Mouse (Mus musculus) common myeloid progenitor, adult 5-6 weeks (primary cell): ENCODE data around the gene Mpp2. TPM values are rescaled to one million over a fixed set of nuclear protein-coding genes. Genes with fewer than 3 reads are reported as not detected.

Experiments
- ATAC-seq: replicated peaks from 2 replicates; pipeline ENCODE4 v1.8.0; 2016; ENCODE audit warnings: low read depth, mild to moderate bottlenecking, moderate TSS enrichment, inconsistent platforms; ENCODE audit not compliant: poor library complexity, severe bottlenecking
- total RNA-seq: library from RNA; stranded (forward); fragments of 200-1000, 187-1606 nt; gene quantifications from 2 replicates; pipeline ENCODE4 v1.2.3, GENCODE M21; 2017

The Mpp2 gene
- total RNA-seq, 1 experiment from 2014 or later = 0.50 TPM

GRCm38 (mm10) chr11:102073722-102074121 is 14.6 kb downstream of the Mpp2 start:
- no peak for ATAC-seq

GRCm38 (mm10) chr11:102072729-102073128 is 15.6 kb downstream of the Mpp2 start:
- no peak for ATAC-seq

GRCm38 (mm10) chr11:102070426-102070825 is 17.9 kb downstream of the Mpp2 start:
- no peak for ATAC-seq

GRCm38 (mm10) chr11:102069633-102070032 is 18.7 kb downstream of the Mpp2 start:
- ATAC-seq = no peak

GRCm38 (mm10) chr11:102068969-102069368 is 19.3 kb downstream of the Mpp2 start:
- ATAC-seq = peak; percentile 50; the same call in 1 of the 2 replicates

DNA sequence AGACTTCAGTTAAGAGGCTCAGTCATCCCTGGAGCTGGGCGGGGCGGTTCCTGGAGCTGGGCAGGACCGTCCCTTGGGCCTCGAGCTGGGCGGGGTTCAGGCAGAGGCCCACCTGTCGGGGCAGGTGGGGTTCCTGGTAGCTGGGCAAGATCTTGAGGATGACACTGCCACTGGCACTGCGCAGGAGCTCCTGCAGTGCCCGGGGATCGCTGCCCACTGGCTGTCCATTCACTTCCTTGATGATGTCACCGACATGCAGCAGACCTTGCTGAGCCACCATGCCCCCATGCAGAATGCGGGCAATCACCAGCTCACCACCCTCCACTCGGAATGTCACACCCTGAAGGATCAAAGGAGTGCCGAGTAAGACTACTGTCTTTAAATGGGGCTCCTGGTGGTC is 25.2 kb downstream of the Mpp2 start:
- ATAC-seq = no peak

- ATAC-seq = no peak
Measured at GRCm38 (mm10) chr11:102061941-102062473, 26.3 kb downstream of the Mpp2 start.

DNA sequence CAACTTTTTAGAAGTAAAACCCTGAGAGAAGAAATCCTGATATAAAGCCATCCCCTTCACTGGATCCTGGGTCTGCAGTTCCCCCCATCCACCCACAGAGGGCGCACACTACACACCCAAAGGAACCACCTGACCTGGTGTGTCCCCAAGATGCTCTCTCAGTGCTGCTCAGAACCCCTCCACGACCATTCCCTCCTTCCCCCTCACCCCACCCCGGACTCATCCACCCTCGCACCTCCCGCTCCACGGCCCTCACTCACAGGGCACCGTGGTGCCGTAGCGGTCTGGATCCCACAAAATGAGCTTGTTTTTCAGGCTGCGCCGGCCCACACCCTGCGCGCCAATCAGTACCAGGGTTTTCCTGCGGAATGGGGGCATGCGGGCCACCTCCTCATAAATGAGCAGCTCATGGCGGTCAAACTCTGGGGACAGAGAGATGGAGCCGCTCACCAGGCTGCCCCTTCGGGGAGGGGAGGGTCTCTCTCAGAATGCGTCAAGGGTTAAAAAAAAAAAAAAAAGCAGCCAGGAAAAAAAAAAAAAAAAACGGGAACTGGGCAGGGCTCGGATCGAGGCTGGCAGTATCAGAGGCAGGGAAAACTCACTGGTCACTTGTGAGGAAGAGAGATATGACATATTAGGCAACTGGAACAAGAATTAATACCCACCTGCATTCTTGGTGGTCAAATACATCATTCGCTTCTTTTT is 26.9 kb downstream of the Mpp2 start:
- ATAC-seq = peak; percentile 87

GRCm38 (mm10) chr11:102053847-102054246 is 34.5 kb downstream of the Mpp2 start:
- peak; percentile 63; the same call in 1 of the 2 replicates for ATAC-seq

DNA sequence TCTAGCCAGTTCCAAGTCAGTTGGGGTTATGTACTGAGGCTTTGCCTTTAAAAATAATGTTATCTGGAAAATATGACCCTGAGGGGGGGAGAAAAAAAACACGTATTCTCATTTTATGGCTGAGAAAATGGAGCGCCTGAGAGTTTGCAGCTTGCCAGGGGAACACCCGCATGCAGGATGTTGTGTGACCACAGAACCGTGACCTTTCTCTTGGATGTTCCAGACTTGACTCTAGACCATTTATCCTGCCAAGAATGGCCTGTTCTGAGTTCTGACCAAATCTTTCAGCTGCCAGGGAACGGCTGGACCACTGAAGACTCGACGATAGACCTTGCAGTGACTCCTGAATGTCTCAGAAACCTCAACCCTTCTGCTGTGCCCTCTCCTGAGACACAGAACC is 35.1 kb downstream of the Mpp2 start:
- no peak for ATAC-seq

DNA sequence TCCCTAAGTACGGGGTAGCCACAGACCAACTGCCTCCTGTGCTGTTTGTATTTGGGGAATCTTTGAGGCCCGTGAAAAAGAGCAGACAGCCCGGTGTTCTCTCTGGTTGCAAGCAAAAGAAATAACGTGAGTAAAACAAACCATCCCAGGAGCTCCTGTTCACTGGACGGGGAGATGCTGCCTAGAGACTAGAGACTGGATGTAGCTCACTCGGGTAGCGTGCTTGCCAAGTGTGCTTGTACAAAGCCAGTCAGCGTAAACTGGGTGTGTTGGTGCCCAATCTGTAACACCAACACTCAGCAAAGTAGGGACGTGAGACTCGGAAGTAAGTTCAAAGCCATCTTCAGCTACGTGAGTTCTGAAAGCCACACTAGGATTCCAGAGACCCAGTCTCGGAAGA is 35.6 kb downstream of the Mpp2 start:
- no peak for ATAC-seq

DNA sequence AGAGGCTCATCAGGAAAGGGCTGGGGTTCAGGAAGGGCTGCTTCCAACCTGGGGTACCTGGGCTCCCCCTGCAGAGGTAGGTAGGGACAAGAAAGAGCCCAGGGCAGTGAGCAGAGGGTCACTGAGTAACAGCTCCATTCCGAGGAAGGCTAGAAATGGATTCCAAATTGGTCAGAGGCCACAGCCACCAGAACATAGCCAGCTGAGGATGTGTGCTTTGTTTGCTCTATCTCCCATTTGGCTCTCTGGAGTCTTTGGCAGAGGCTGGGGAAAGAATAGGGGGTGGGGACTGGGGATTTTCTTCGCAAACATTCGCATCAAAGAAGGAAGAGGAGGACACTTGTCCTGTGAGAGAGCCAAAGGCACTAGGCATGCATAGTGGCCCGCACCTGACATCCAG is 36.4 kb downstream of the Mpp2 start:
- ATAC-seq = no peak

DNA sequence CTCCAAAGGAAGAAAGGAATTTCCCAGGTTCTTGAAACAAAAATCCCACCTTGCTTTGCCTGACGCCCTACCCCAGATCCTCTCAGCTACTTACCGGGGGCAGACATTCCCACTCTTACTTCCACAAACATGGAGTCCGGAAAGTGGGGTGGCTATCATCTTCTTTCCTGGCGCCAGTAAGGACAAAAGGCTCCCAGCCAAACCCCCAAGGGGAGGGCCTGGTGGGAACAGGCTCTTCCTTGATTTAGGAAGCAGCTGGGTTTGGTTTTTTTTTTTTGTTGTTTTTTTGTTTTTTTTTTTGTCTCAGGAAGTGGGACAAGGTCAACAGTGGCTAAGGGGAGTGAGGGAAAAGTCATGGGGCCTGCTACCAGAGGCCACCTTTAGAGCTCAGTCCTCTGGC is 36.8 kb downstream of the Mpp2 start:
- ATAC-seq = no peak

DNA sequence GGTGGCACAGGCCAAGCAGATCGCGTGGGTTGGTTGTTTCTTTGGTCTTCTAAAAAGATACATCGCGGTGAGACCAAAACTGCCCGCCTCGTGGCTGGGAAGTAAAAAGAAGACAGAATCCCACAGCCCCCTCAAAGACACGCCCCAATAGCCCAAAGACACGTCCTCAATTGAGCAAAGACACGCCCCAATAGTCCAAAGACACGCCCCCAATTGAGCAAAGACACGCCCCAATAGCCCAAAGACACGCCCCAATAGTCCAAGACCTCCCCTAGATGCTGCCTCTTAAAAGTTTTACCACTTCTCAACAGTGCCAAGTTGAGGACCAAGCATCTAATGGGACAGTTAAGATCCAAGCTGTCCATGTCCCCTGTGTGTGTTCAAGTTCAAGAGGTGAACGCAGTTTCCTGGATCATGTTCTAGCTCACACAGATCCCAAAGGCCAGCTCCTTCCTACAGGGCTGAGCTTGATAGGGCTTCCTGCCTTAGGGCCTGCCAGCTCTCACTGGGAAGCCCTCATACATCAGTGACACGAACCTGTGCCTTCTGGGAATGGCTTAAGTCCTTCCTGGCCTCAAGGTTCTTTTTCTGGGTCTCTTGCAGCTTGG is 38.3 kb downstream of the Mpp2 start:
- no peak for ATAC-seq

- ATAC-seq = no peak
Measured at GRCm38 (mm10) chr11:102046607-102047006, 41.7 kb downstream of the Mpp2 start.

GRCm38 (mm10) chr11:102044691-102045212 is 43.6 kb downstream of the Mpp2 start:
- no peak for ATAC-seq

- no peak for ATAC-seq
Measured at GRCm38 (mm10) chr11:102043381-102043780, 44.9 kb downstream of the Mpp2 start.

DNA sequence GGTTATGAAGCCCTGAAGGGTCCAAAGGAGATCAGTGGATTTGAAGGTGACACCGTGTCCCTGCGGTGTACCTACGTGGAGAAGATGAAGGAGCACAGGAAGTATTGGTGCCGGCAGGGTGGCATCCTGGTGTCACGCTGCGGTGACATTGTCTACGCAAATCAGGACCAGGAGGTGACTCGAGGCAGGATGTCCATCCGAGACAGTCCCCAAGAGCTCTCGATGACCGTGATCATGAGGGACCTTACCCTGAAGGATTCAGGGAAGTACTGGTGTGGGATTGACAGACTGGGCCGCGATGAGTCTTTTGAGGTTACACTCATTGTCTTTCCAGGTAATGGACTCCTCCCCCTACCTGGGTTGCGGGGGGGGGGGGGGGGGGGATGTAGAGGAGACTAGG is 45.3 kb downstream of the Mpp2 start:
- ATAC-seq = no peak

GRCm38 (mm10) chr11:102041350-102041949 is 46.9 kb downstream of the Mpp2 start, which contains the start of gene Cd300lg:
Gene Cd300lg (plus strand): TSS chr11:102041509.
- peak; percentile 75 for ATAC-seq

DNA sequence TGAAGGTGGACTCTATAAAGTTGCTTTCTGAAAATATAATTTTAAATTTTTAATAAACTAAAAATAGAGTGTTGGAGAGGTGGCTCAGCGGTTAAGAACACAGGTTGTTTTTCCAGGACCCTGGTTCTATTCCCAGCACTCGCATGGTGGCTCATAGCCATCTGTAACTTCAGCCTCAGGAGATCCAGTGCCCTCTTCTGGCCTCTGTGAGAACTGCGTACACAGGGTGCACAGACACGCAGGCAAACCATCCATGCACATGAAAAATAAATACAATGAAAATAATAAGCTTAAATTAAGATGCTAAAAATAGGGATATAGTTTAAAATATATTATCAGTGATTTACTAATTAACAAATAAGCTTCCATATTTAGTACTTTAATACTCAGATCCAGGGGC is 47.7 kb downstream of the Mpp2 start:
- ATAC-seq = no peak

GRCm38 (mm10) chr11:102040138-102040524 is 48.2 kb downstream of the Mpp2 start:
- ATAC-seq = peak; percentile 88
